Mouse (Mus musculus) limb, embryonic 14.5 days (tissue): ENCODE results near the gene Iqca. TPM values are rescaled to one million over a fixed set of nuclear protein-coding genes. Genes with fewer than 3 reads are reported as not detected.
A peak's percentile ranks its signal among the peaks of the same experiment; 100 is the strongest.

Experiments
- ATAC-seq: fragments of 200-750 bp; cut with Nextera tagmentation; 2 replicates; pipeline ENCODE4 v1.8.0; 2017; ENCODE audit warnings: low read depth, moderate number of reproducible peaks, moderate TSS enrichment; ENCODE audit not compliant: low FRiP score
- DNase-seq: peaks from one replicate; pipeline ENCODE4 v3.0.0-alpha.2; 2015; ENCODE audit warnings: low spot score
- H3K27ac ChIP-seq: fragments of 300-500 bp; sonication (generic); replicated peaks from 2 replicates; pipeline ENCODE4 v1.5.1; 2014; ENCODE audit warnings: low read depth, mild to moderate bottlenecking, low read length, moderate library complexity, mixed read lengths
- H3K27me3 ChIP-seq: fragments of 300-500 bp; sonication (generic); 2 replicates; pipeline ENCODE4 v1.6.1; 2014; ENCODE audit warnings: low read length, mixed read lengths; ENCODE audit not compliant: control insufficient read depth, insufficient read depth
- H3K36me3 ChIP-seq: fragments of 300-500 bp; sonication (generic); 2 replicates; pipeline ENCODE4 v1.6.1; 2014; ENCODE audit warnings: mild to moderate bottlenecking, low read length, moderate library complexity, mixed read lengths; ENCODE audit not compliant: control insufficient read depth, insufficient read depth
- H3K4me1 ChIP-seq: fragments of 300-500 bp; sonication (generic); 2 replicates; pipeline ENCODE4 v1.6.1; 2014; ENCODE audit warnings: antibody characterized with exemption, low read length, mixed read lengths; ENCODE audit not compliant: control insufficient read depth, insufficient read depth
- H3K4me2 ChIP-seq: fragments of 300-500 bp; sonication (generic); replicated peaks from 2 replicates; pipeline ENCODE4 v1.6.1; 2014; ENCODE audit warnings: low read depth, mild to moderate bottlenecking, low read length, moderate library complexity; ENCODE audit not compliant: severe bottlenecking
- H3K4me3 ChIP-seq: fragments of 300-500 bp; sonication (generic); replicated peaks from 2 replicates; pipeline ENCODE4 v1.5.1; 2014; ENCODE audit warnings: low read length
- H3K9ac ChIP-seq: fragments of 300-500 bp; sonication (generic); 2 replicates; pipeline ENCODE4 v1.6.1; 2014; ENCODE audit warnings: mild to moderate bottlenecking, low read depth, low read length, moderate library complexity; ENCODE audit not compliant: severe bottlenecking
- H3K9me3 ChIP-seq: fragments of 300-500 bp; sonication (generic); 2 replicates; pipeline ENCODE4 v1.6.1; 2016; ENCODE audit warnings: low read length; ENCODE audit not compliant: control insufficient read depth
- POLR2A ChIP-seq: fragments of 200-500 bp; IDR thresholded peaks from 2 replicates; pipeline ENCODE4 v1.8.0; 2012; ENCODE audit warnings: inconsistent platforms, mild to moderate bottlenecking, moderate library complexity, borderline replicate concordance; ENCODE audit not compliant: insufficient read depth, insufficient read length; ENCODE audit errors: extremely low read depth
- WGBS: fragments of 180-500 bp; shearing (Covaris S2); extraction: QIAGEN DNeasy Blood & Tissue Kit; methylation state at CpG from one replicate; pipeline ENCODE4 v1.1.7; 2014; 5-methylcytosine and 5-hydroxymethylcytosine counted together
- polyA plus RNA-seq, 2 experiments: library from polyadenylated mRNA; depleted of rRNA in 1 of 2; stranded (reverse) in 1 of 2; unstranded in 1 of 2; fragments of >200 nt; fragmentation: Nextera tagmentation in 1 of 2; extraction: Ambion mirVana in 1 of 2; gene quantifications; 2 replicates each; pipeline versions ENCODE4 v1.2.1 to v1.2.3; 2012 to 2014

Iqca gene
- polyA plus RNA-seq, 2 experiments: 0.14 to 0.54 TPM

- no peak overlapping the region for H3K4me3 ChIP-seq
- TF ChIP-seq POLR2A: no peak
- no peaks in the 10 kb centered on the region for H3K36me3 ChIP-seq
- no peaks in the 10 kb centered on the region for H3K4me1 ChIP-seq
- no peak overlapping the region for H3K4me2 ChIP-seq
- 60% methylated on average over 6 of the region's 6 CpGs for WGBS
- no peak overlapping the region for H3K27ac ChIP-seq
- no peaks in the 10 kb centered on the region for H3K9me3 ChIP-seq
- ATAC-seq: no peak
- no peak overlapping the region for H3K9ac ChIP-seq
- DNase-seq: no peak
- H3K27me3 ChIP-seq: no peaks in the 10 kb centered on the region
These were observed 67.6 kb downstream of the Iqca start for GRCm38 (mm10) chr1:90085526-90086157.

GRCm38 (mm10) chr1:90076291-90076690, 76.9 kb downstream of the Iqca start:
- no peak for DNase-seq
- ATAC-seq: no peak
- H3K27ac ChIP-seq: no peak overlapping the region
- no peaks in the 10 kb centered on the region for H3K36me3 ChIP-seq
- H3K9ac ChIP-seq: no peak overlapping the region
- WGBS: 76% methylated on average over 2 of the region's 2 CpGs
- H3K4me2 ChIP-seq: no peak overlapping the region
- no peaks in the 10 kb centered on the region for H3K27me3 ChIP-seq
- no peak overlapping the region for H3K4me3 ChIP-seq
- no peaks in the 10 kb centered on the region for H3K9me3 ChIP-seq
- TF ChIP-seq POLR2A: no peak
- H3K4me1 ChIP-seq: no peaks in the 10 kb centered on the region

- Histone ChIP-seq H3K27ac (no peak overlapping the region), H3K9me3 (no peaks in the 10 kb centered on the region), H3K36me3 (no peaks in the 10 kb centered on the region), H3K4me3 (no peak overlapping the region), H3K27me3 (no peaks in the 10 kb centered on the region), H3K4me1 (peaks cover 4% of the 10 kb centered on the region; the same call in 1 of the 2 replicates), H3K9ac (no peak overlapping the region), H3K4me2 (no peak overlapping the region)
- WGBS: 50% methylated on average over 5 of the region's 5 CpGs
- ATAC-seq (no peak), DNase-seq (peak; percentile 68)
- TF ChIP-seq POLR2A: no peak
These were observed 78.4 kb downstream of the Iqca start for GRCm38 (mm10) chr1:90074779-90075178.

- H3K4me3 ChIP-seq: no peak overlapping the region
- no peak for ATAC-seq
These were observed 81.2 kb downstream of the Iqca start for GRCm38 (mm10) chr1:90071812-90072580.

GRCm38 (mm10) chr1:90060599-90060998, 92.6 kb downstream of the Iqca start:
- Histone ChIP-seq H3K36me3 (no peaks in the 10 kb centered on the region), H3K4me1 (no peaks in the 10 kb centered on the region), H3K4me3 (no peak overlapping the region), H3K9me3 (no peaks in the 10 kb centered on the region), H3K9ac (no peak overlapping the region), H3K4me2 (no peak overlapping the region), H3K27ac (no peak overlapping the region), H3K27me3 (no peaks in the 10 kb centered on the region)
- 10% methylated on average over 7 of the region's 7 CpGs for WGBS
- peak; percentile 65 for ATAC-seq
- TF ChIP-seq POLR2A: no peak
- peak; percentile 80 for DNase-seq

More at GRCm38 (mm10) chr1:90071812-90072580, 81.2 kb downstream of the Iqca start:
- DNase-seq: peak; percentile 26
- no peak overlapping the region for H3K4me2 ChIP-seq
- no peak for TF ChIP-seq POLR2A
- no peak overlapping the region for H3K27ac ChIP-seq
- no peaks in the 10 kb centered on the region for H3K27me3 ChIP-seq
- no peak overlapping the region for H3K9ac ChIP-seq
- H3K36me3 ChIP-seq: no peaks in the 10 kb centered on the region
- H3K9me3 ChIP-seq: no peaks in the 10 kb centered on the region
- WGBS: 50% methylated on average over 13 of the region's 13 CpGs
- peaks cover 4% of the 10 kb centered on the region; the same call in 1 of the 2 replicates for H3K4me1 ChIP-seq
